Mouse (Mus musculus) erythroblast, embryonic 14.5 days (primary cell): ENCODE measurements around the gene Deaf1. TPM values are rescaled to one million over a fixed set of nuclear protein-coding genes. Genes with fewer than 3 reads are reported as not detected.

ENCODE experiments used
- H3K27me3 ChIP-seq: 2 replicates; pipeline ENCODE4 v1.6.1; 2012; ENCODE audit warnings: inconsistent platforms; ENCODE audit not compliant: control insufficient read depth
- H3K36me3 ChIP-seq: 2 replicates; pipeline ENCODE4 v1.6.1; 2012; ENCODE audit warnings: mild to moderate bottlenecking, inconsistent platforms; ENCODE audit not compliant: control insufficient read depth
- H3K4me1 ChIP-seq: 2 replicates; pipeline ENCODE4 v1.6.1; 2012; ENCODE audit warnings: inconsistent platforms; ENCODE audit not compliant: control insufficient read depth
- H3K4me3 ChIP-seq: replicated peaks from 2 replicates; pipeline ENCODE3; 2012; ENCODE audit warnings: moderate library complexity, mild to moderate bottlenecking, inconsistent platforms
- H3K9me3 ChIP-seq: 2 replicates; pipeline ENCODE4 v1.6.1; 2012; ENCODE audit warnings: low read length, inconsistent platforms, mixed read lengths; ENCODE audit not compliant: control insufficient read depth
- GATA1 ChIP-seq: IDR thresholded peaks from 2 replicates; pipeline ENCODE4 v1.6.1; 2012; ENCODE audit warnings: low read length, inconsistent platforms, mixed read lengths
- TAL1 ChIP-seq: IDR thresholded peaks from 3 replicates; pipeline ENCODE4 v1.6.1; 2012; ENCODE audit warnings: low read length, inconsistent platforms, mixed read lengths
- polyA plus RNA-seq: library from polyadenylated mRNA; stranded (reverse); fragments of >175 nt; gene quantifications from 2 replicates; pipeline ENCODE4 v1.2.3, GENCODE M21; 2012

Gene Deaf1
- polyA plus RNA-seq, 1 experiment = 7.6 TPM

DNA sequence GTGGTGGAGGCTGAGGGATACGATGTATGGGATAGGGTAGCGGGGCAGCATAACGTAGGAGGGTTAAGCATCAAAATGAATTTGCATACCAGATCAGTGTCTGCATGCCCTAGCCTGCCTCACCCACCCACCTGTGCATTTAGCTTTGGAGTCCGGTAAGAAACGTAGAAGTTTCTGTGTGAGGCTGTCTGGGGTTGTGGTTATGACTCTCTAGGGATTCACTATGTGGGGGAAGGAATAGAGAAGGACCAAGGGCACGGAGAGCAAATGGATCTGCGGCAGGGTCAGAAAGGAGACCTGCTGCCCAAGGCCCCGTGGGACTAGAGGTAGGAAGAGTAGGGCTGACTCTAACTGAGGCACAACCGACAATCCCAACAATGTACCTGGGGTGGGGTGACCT, 52.1 kb downstream of the Deaf1 start:
- Histone ChIP-seq H3K4me1 (peaks cover 7% of the 10 kb centered on the region), H3K36me3 (no peaks in the 10 kb centered on the region), H3K9me3 (no peaks in the 10 kb centered on the region), H3K4me3 (no peak overlapping the region), H3K27me3 (peaks cover 40% of the 10 kb centered on the region)
- no peak for TF ChIP-seq TAL1
- no peak for TF ChIP-seq GATA1

DNA sequence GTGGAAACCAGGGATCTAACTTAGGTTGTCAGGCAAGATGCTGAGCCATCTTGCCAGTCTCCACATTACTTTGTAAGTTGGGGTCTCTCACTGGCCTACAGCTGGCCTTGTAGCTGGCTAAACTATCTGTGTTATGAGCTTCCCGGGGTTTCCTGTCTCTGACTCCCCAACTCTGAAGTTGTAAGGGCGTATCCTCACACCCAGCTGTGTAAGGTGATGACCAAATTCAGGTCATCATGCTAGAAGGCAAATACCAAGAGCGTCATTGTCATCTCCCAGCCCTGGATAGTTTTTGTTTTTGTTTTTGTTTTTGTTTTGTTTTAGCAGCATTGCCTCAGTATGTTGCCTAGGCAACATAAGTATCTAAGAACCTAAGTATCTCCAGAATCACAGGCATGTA, 56.9 kb downstream of the Deaf1 start:
- Histone ChIP-seq H3K36me3 (no peaks in the 10 kb centered on the region), H3K9me3 (no peaks in the 10 kb centered on the region), H3K4me1 (peaks cover 20% of the 10 kb centered on the region), H3K4me3 (no peak overlapping the region), H3K27me3 (peaks cover 36% of the 10 kb centered on the region)
- TF ChIP-seq GATA1 (no peak), TAL1 (no peak)

DNA sequence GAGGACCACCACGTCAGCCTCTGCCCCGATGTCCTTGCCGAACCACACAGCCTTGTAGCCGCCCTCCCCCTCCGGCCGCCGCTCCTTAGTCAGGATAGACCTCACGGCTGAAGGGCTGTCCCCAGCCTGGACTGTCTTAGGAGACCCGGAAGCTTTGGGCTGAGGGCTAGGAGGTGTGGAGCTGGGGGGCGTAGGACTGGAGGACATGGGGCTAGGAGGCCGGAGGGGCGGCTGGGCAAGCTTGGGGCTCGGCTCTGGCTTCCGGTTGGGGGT, 58.3 kb downstream of the Deaf1 start:
- TF ChIP-seq TAL1 = no peak
- no peak for TF ChIP-seq GATA1
- peaks cover 35% of the 10 kb centered on the region for H3K4me1 ChIP-seq
- peak overlapping the region; percentile 28 for H3K4me3 ChIP-seq

DNA sequence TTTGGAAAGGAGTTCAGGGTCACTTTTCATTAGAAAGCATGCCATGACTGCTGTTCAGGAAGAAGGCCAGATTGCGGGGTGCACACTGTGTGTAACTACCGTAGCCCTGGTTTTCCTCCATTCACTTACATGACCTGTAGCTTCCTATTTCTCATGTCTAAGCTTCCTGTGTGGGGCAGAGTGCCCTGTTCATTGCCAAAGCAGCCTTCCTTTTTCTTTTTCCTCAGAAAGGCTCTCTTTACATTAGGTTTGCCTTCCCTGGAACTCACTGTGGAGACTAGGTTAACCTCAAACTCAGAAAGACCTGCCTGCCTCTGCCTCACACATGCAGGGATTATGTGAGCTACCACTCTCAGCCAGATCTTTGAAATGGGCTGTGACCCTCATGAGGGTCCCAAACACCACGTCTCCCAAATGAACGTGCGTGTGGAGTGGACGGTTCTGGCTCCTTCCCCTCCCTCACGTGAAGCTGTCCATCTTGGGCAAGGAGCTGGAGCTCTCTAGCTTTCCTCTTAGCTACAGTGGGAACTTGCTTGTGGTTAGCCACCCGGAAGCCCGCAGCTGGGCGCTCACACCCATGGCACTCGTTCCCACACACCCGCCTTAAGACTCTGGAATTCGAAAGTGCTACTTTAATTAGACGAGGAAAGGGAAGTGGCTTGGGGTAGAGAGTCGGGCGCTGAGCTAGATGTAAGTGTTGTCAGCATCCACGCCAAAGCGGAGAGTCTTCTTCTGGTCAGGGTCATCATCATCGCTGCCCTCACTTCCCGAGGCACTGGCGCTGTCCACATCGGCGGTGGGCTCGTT, 58.8 kb downstream of the Deaf1 start:
- H3K4me3 ChIP-seq = peak overlapping the region; percentile 28
- H3K36me3 ChIP-seq = peaks cover 12% of the 10 kb centered on the region
- H3K27me3 ChIP-seq = peaks cover 33% of the 10 kb centered on the region
- H3K9me3 ChIP-seq = no peaks in the 10 kb centered on the region
- no peak for TF ChIP-seq TAL1
- TF ChIP-seq GATA1 = no peak
- H3K4me1 ChIP-seq = peaks cover 40% of the 10 kb centered on the region

More for the DNA sequence above, 58.3 kb downstream of the Deaf1 start:
- H3K36me3 ChIP-seq = peaks cover 7% of the 10 kb centered on the region
- no peaks in the 10 kb centered on the region for H3K9me3 ChIP-seq
- peaks cover 36% of the 10 kb centered on the region for H3K27me3 ChIP-seq

DNA sequence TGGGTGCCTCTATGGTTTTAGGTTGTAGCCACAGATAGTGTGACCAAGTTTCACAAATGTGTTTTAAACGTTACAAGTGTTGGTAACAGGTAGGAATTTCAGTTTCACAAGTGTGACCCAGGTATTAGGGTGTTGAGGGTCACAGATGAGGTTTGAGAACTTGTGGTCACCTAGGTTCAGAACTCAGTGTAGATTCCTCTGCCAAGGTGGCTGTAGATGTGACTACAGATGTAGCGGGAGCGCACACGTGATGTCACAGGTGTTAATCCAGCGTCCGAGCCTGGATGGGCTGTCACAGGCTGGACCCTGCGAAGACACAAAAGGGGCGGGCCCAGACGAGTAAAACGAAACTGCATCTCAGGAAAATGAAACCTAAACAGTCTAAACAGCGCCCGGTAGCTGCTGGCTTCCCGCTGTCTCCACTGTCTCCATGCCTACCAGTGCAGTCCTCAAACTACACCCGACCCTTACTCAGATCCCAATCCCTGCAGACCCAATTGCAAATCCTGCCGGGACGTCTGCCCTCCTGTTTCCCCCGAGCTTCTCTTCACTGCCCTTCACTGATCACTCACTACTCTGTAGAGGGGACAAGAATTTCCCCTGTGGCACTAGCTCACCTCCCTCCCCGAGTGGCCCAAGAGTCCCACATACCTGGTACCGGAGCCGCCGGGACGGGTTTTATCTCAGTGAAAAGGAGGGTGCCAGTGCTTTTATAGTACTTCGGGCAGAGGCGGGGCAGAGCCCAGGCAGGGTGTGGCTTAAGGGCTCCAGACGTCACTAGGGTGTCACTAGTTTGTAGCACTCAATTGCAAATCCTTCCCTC, 61.5 kb downstream of the Deaf1 start, which contains the start of gene Irf7:
Irf7 (minus strand) TSS at position 743 of the 823 bp plus-strand sequence.
- Histone ChIP-seq H3K4me1 (peaks cover 41% of the 10 kb centered on the region), H3K9me3 (no peaks in the 10 kb centered on the region), H3K4me3 (peak within 1 kb of the TSS; percentile 82), H3K27me3 (peaks cover 26% of the 10 kb centered on the region), H3K36me3 (peaks cover 40% of the 10 kb centered on the region)
- TF ChIP-seq TAL1 = no peak
- TF ChIP-seq GATA1 = no peak

DNA sequence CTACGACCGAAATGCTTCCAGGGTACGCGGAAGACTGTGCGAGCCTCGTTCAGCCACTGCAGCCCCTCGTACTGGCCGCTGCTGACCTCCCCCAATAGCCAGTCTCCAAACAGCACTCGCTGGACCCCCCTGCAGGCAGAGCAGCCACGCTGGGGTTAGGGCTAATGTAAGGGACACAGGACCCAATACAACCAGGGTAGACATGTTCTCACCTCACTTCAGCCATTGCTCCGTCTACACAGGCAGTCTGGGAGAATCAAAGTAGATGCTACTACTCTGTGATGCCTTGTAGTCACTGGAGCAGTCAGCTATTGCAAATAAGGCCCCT, 62.1 kb downstream of the Deaf1 start:
- H3K27me3 ChIP-seq = peaks cover 26% of the 10 kb centered on the region
- peaks cover 41% of the 10 kb centered on the region for H3K4me1 ChIP-seq
- H3K9me3 ChIP-seq = no peaks in the 10 kb centered on the region
- TF ChIP-seq TAL1 = no peak
- TF ChIP-seq GATA1 = no peak
- H3K4me3 ChIP-seq = peak overlapping the region; percentile 82
- peaks cover 45% of the 10 kb centered on the region for H3K36me3 ChIP-seq

DNA sequence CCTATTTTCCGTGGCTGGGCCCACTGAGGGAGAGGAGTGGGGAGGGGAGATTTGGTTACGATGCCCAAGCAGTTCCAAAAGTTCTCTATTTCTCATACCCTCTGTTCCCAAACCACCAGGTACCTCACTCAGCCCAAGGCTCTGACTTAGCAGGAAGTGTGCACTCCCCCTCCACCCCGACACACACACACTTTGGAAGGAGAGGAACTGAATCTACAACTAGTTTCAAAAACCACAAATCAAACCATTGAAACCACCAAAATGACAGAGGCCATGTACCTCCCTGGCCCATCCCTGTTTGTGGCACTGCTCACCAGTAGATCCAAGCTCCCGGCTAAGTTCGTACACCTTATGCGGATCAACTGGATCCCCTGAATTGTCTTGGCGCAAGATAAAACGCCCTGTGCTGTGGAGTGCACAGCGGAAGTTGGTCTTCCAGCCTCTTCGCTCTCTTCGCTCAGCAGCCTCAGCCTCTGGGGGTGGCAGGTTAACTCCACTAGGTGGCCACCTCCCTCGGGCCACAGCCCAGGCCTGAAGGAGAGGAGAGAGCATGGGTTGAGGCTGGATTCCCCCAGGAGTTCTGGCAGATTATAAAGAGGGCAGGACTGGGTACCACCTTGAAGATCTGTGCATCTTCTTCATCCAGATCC, 62.6 kb downstream of the Deaf1 start:
- Histone ChIP-seq H3K27me3 (peaks cover 22% of the 10 kb centered on the region), H3K4me3 (peak overlapping the region; percentile 82), H3K4me1 (peaks cover 41% of the 10 kb centered on the region), H3K36me3 (peaks cover 50% of the 10 kb centered on the region), H3K9me3 (no peaks in the 10 kb centered on the region)
- TF ChIP-seq TAL1 = no peak
- no peak for TF ChIP-seq GATA1

DNA sequence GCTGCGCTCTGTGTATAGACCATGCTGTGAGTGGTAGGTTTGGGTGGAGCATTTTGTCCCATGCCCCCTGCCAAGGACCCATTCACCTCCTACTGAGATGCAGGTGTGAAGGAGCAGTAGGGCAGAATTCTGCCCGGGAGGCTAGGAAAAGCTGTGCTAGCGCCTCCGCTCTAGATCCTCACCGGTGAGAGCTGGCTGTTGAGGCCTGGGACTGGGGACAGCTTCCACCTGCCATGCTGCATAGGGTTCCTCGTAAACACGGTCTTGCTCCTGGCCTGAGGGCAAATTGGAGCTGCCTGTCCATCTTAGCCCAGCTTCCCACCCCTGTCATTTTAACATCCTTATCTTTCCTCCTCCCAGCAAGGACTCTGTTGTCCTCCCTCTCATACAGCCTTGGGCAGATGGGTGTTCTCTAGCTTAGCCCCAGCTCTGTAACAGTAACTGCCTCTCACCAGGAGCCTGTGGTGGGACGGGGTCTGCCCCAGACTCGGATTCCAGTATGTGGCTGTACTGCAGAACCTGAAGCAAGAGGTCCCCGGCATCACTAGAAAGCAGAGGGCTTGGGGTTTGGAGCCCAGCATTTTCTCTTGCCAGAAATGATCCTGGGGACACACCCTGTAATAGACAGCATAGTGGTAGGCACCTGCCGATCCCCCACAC, 63.3 kb downstream of the Deaf1 start:
- Histone ChIP-seq H3K9me3 (no peaks in the 10 kb centered on the region), H3K27me3 (peaks cover 15% of the 10 kb centered on the region), H3K4me1 (peaks cover 39% of the 10 kb centered on the region), H3K36me3 (peaks cover 57% of the 10 kb centered on the region), H3K4me3 (no peak overlapping the region)
- TF ChIP-seq GATA1 (no peak), TAL1 (no peak)

DNA sequence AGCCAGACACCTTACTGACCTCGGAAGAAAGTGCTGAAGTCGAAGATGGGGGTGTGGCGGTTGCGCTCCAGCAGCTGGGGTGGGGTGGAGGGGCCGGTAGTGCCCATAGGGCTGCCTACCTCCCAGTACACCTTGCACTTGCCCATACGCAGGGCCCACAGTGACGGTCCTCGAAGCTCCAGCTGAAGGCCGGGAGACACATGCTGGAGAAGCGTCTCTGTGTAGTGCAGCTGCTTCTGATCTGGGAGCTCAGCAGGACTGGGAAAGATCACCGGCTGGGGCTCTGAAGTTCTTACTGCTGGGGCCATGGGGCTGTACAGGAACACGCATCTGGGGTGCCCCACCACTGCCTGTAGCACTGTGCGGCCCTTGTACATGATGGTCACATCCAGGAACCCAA, 63.9 kb downstream of the Deaf1 start:
- peaks cover 63% of the 10 kb centered on the region for H3K36me3 ChIP-seq
- H3K4me1 ChIP-seq = peaks cover 33% of the 10 kb centered on the region
- H3K4me3 ChIP-seq = no peak overlapping the region
- peaks cover 10% of the 10 kb centered on the region for H3K27me3 ChIP-seq
- TF ChIP-seq GATA1 (no peak), TAL1 (no peak)
- H3K9me3 ChIP-seq = no peaks in the 10 kb centered on the region
